ENCODE assay signal across 8 mouse cellular contexts in genomic region chr9:66594061-66594460, GRCm38 (mm10). TPM values are rescaled to one million over a fixed set of nuclear protein-coding genes. Genes with fewer than 3 reads are reported as not detected.
DNase-seq lines count a peak whose midpoint lies in the region; ATAC-seq lines count a peak whose summit lies in the region.

No protein-coding gene starts in this region.

- peaks cover 14% of the 10 kb centered on the region for H3K27me3 ChIP-seq in forebrain, embryonic 12.5 days

- no peak for ATAC-seq in forebrain, embryonic 12.5 days (ENCODE audit: low FRiP score)
- ATAC-seq in monocyte, adult 5-6 weeks (replicated peaks; ENCODE audit: insufficient number of reproducible peaks, low FRiP score, low TSS enrichment, poor library complexity, severe bottlenecking), result peak; percentile 46
- no peak for ATAC-seq in erythroid progenitor cell, adult 5-6 weeks (replicated peaks; ENCODE audit: low FRiP score, poor library complexity, severe bottlenecking)

- no peaks in the 10 kb centered on the region for H3K9me3 ChIP-seq in forebrain, embryonic 12.5 days

- no peak overlapping the region for H3K9ac ChIP-seq in forebrain, embryonic 12.5 days

- peak; percentile 49 to 57 for DNase-seq in lung, adult 18-20 months
- no peak for DNase-seq in lung, postnatal 25 days (ENCODE audit: low spot score)
- DNase-seq in kidney, postnatal 10 days, result peak; percentile 70
- DNase-seq in left cerebral cortex, adult 11 months (ENCODE audit: low spot score), result no peak
- DNase-seq in urinary bladder, postnatal 4 days (ENCODE audit: low spot score in 2 of 2), result no peak

- no peaks in the 10 kb centered on the region for H3K36me3 ChIP-seq in forebrain, embryonic 12.5 days (replicated peaks)

- peak overlapping the region; percentile 54; the same call in 1 of the 2 replicates for H3K27ac ChIP-seq in forebrain, embryonic 12.5 days

- H3K4me2 ChIP-seq in forebrain, embryonic 12.5 days, result peak overlapping the region; percentile 71

- 68% methylated on average over 3 of the region's 3 CpGs for WGBS in forebrain, embryonic 12.5 days

- H3K4me1 ChIP-seq in forebrain, embryonic 12.5 days, result peaks cover 45% of the 10 kb centered on the region

- H3K4me3 ChIP-seq in forebrain, embryonic 12.5 days (replicated peaks), result no peak overlapping the region

RNA-seq across cellular contexts. Expression of gene Usp3, which starts 1.1 kb away (rescaled TPM):
- 121 and 122 TPM in 2 replicates for polyA plus RNA-seq in forebrain, embryonic 12.5 days (2016; fragmentation: Nextera tagmentation; extraction: Ambion mirVana)
- total RNA-seq in monocyte, adult 5-6 weeks (2017), result 137 to 178 TPM (median 170 TPM) in 3 replicates
- 24.9 and 45.7 TPM in 2 replicates for total RNA-seq in erythroid progenitor cell, adult 5-6 weeks (2015; ENCODE audit: low replicate concordance)
- 23.5 and 27.4 TPM in 2 replicates for total RNA-seq in erythroid progenitor cell, adult 5-6 weeks (2017; ENCODE audit: low replicate concordance)

Comparison
In these comparisons a context has a peak if more than half of its experiments do, and no peak if none do; other contexts are left out.
1. DNase-seq: peak in lung, adult 18-20 months (2 of 2) and kidney, postnatal 10 days (single experiment); none in lung, postnatal 25 days (single experiment), left cerebral cortex, adult 11 months (single experiment) and urinary bladder, postnatal 4 days (0 of 2).